Mouse (Mus musculus) heart, embryonic 14.5 days (tissue): ENCODE results near the gene Slc6a2. TPM values are rescaled to one million over a fixed set of nuclear protein-coding genes. Genes with fewer than 3 reads are reported as not detected.

Source experiments
- ATAC-seq: fragments of 200-750 bp; cut with Nextera tagmentation; 2 replicates; pipeline ENCODE4 v1.8.0; 2017; ENCODE audit warnings: low read depth, moderate TSS enrichment; ENCODE audit not compliant: insufficient number of reproducible peaks, insufficient read depth, low FRiP score
- H3K27ac ChIP-seq, 2 experiments: fragments of 200-500 bp in 1 of 2; fragments of 300-500 bp in 1 of 2; sonication (generic) in 1 of 2; replicated peaks in 1 of 2; 2 replicates each; pipeline ENCODE4 v1.5.1; 2012 to 2014; ENCODE audit warnings: low read depth in 2 of 2, low read length in 2 of 2, control low read depth in 1 of 2, mild to moderate bottlenecking in 1 of 2, mixed read lengths in 1 of 2; ENCODE audit not compliant: control insufficient read depth in 1 of 2, insufficient read depth in 1 of 2
- H3K27me3 ChIP-seq: fragments of 300-500 bp; sonication (generic); 2 replicates; pipeline ENCODE4 v1.6.1; 2014; ENCODE audit warnings: mild to moderate bottlenecking, low read length, control low read depth; ENCODE audit not compliant: control insufficient read depth, insufficient read depth
- H3K36me3 ChIP-seq: fragments of 300-500 bp; sonication (generic); 2 replicates; pipeline ENCODE4 v1.6.1; 2014; ENCODE audit warnings: mild to moderate bottlenecking, control low read depth, low read length, mixed read lengths; ENCODE audit not compliant: control insufficient read depth, insufficient read depth
- H3K4me1 ChIP-seq, 2 experiments: fragments of 200-500 bp in 1 of 2; fragments of 300-500 bp in 1 of 2; sonication (generic) in 1 of 2; 2 replicates each; pipeline ENCODE4 v1.6.1; 2012 to 2014; ENCODE audit warnings: low read length in 2 of 2, control low read depth in 1 of 2, mixed read lengths in 1 of 2; ENCODE audit not compliant: control insufficient read depth in 2 of 2, insufficient read depth in 2 of 2
- H3K4me2 ChIP-seq: fragments of 300-500 bp; sonication (generic); 2 replicates; pipeline ENCODE4 v1.6.1; 2014; ENCODE audit warnings: mild to moderate bottlenecking, low read length
- H3K4me3 ChIP-seq, 2 experiments: fragments of 200-500 bp in 1 of 2; fragments of 300-500 bp in 1 of 2; sonication (generic) in 1 of 2; 2 replicates each; pipeline ENCODE4 v1.5.1; 2012 to 2014; ENCODE audit warnings: low read length in 2 of 2, mild to moderate bottlenecking in 2 of 2, control low read depth in 1 of 2, low read depth in 1 of 2, moderate library complexity in 1 of 2; ENCODE audit not compliant: control insufficient read depth in 1 of 2, insufficient read depth in 1 of 2
- H3K9ac ChIP-seq: fragments of 300-500 bp; sonication (generic); 2 replicates; pipeline ENCODE4 v1.6.1; 2014; ENCODE audit warnings: mild to moderate bottlenecking, low read length
- H3K9me3 ChIP-seq: fragments of 300-500 bp; sonication (generic); 2 replicates; pipeline ENCODE4 v1.6.1; 2016; ENCODE audit warnings: low read length, control low read depth; ENCODE audit not compliant: control insufficient read depth
- WGBS: fragments of 180-500 bp; shearing (Covaris S2); extraction: QIAGEN DNeasy Blood & Tissue Kit; methylation state at CpG from one replicate; pipeline ENCODE4 v1.1.7; 2014; 5-methylcytosine and 5-hydroxymethylcytosine counted together
- polyA plus RNA-seq: library from polyadenylated mRNA; unstranded; fragments of >200 nt; fragmentation: Nextera tagmentation; extraction: Ambion mirVana; gene quantifications from 2 replicates; pipeline ENCODE4 v1.2.1, GENCODE M21; 2014

Slc6a2 gene
- polyA plus RNA-seq, 1 experiment from 2014 or later = not detected

GRCm38 (mm10) chr8:92982491-92982890 lies 22.6 kb downstream of the Slc6a2 start:
- Histone ChIP-seq H3K36me3 (no peaks in the 10 kb centered on the region), H3K4me1 (no peaks in the 10 kb centered on the region), H3K9me3 (no peaks in the 10 kb centered on the region), H3K27me3 (0 out of 2 replicates have a peak, but pooled peaks cover 2% of the 10 kb centered on the region), H3K27ac (no peak overlapping the region), H3K4me3 (no peak overlapping the region), H3K4me2 (no peak overlapping the region), H3K9ac (no peak overlapping the region)
- no peak for ATAC-seq
- WGBS = 67% methylated on average over 3 of the region's 3 CpGs

- no peak for ATAC-seq
- 57% methylated on average over 2 of the region's 2 CpGs for WGBS
Measured at GRCm38 (mm10) chr8:92984376-92984775, 24.5 kb downstream of the Slc6a2 start.

GRCm38 (mm10) chr8:92996840-92997239 lies 37.0 kb downstream of the Slc6a2 start:
- no peak overlapping the region for H3K9ac ChIP-seq
- no peak overlapping the region for H3K27ac ChIP-seq
- no peak overlapping the region for H3K4me3 ChIP-seq
- H3K9me3 ChIP-seq = no peaks in the 10 kb centered on the region
- 17% methylated on average over 5 of the region's 5 CpGs for WGBS
- no peaks in the 10 kb centered on the region for H3K27me3 ChIP-seq
- H3K4me1 ChIP-seq = 0 out of 4 replicates have a peak, but pooled peaks cover 0 to 2% of the 10 kb centered on the region in 2 experiments
- H3K4me2 ChIP-seq = no peak overlapping the region
- ATAC-seq = no peak
- no peaks in the 10 kb centered on the region for H3K36me3 ChIP-seq

More at GRCm38 (mm10) chr8:92984376-92984775, 24.5 kb downstream of the Slc6a2 start:
- Histone ChIP-seq H3K4me1 (no peaks in the 10 kb centered on the region), H3K4me3 (no peak overlapping the region), H3K27me3 (no peaks in the 10 kb centered on the region), H3K36me3 (no peaks in the 10 kb centered on the region), H3K9me3 (no peaks in the 10 kb centered on the region), H3K9ac (no peak overlapping the region), H3K4me2 (no peak overlapping the region), H3K27ac (no peak overlapping the region)

GRCm38 (mm10) chr8:92998600-92998999 lies 38.7 kb downstream of the Slc6a2 start:
- no peak for ATAC-seq

GRCm38 (mm10) chr8:93010286-93010685 lies 50.4 kb downstream of the Slc6a2 start:
- Histone ChIP-seq H3K4me2 (no peak overlapping the region), H3K9ac (no peak overlapping the region), H3K4me1 (peaks cover 0 to 2% of the 10 kb centered on the region in 2 experiments; a peak in 1 of 4 replicates), H3K36me3 (no peaks in the 10 kb centered on the region), H3K27me3 (no peaks in the 10 kb centered on the region), H3K9me3 (no peaks in the 10 kb centered on the region), H3K4me3 (no peak overlapping the region), H3K27ac (no peak overlapping the region)
- 20% methylated on average over 5 of the region's 5 CpGs for WGBS
- no peak for ATAC-seq

More at GRCm38 (mm10) chr8:92998600-92998999, 38.7 kb downstream of the Slc6a2 start:
- Histone ChIP-seq H3K9ac (no peak overlapping the region), H3K4me3 (no peak overlapping the region), H3K27me3 (no peaks in the 10 kb centered on the region), H3K4me1 (0 out of 4 replicates have a peak, but pooled peaks cover 0 to 2% of the 10 kb centered on the region in 2 experiments), H3K27ac (no peak overlapping the region), H3K4me2 (no peak overlapping the region), H3K9me3 (no peaks in the 10 kb centered on the region), H3K36me3 (no peaks in the 10 kb centered on the region)
- 38% methylated on average over 2 of the region's 2 CpGs for WGBS

GRCm38 (mm10) chr8:93011439-93011838 lies 51.6 kb downstream of the Slc6a2 start:
- Histone ChIP-seq H3K9ac (no peak overlapping the region), H3K36me3 (no peaks in the 10 kb centered on the region), H3K4me2 (no peak overlapping the region), H3K4me3 (no peak overlapping the region), H3K4me1 (peaks cover 0 to 2% of the 10 kb centered on the region in 2 experiments; a peak in 1 of 4 replicates), H3K27ac (no peak overlapping the region), H3K9me3 (no peaks in the 10 kb centered on the region), H3K27me3 (no peaks in the 10 kb centered on the region)
- ATAC-seq = no peak
- WGBS = 7% methylated on average over 9 of the region's 9 CpGs

GRCm38 (mm10) chr8:93012226-93012625 lies 52.3 kb downstream of the Slc6a2 start:
- H3K4me1 ChIP-seq = peaks cover 0 to 2% of the 10 kb centered on the region in 2 experiments; a peak in 1 of 4 replicates
- H3K36me3 ChIP-seq = no peaks in the 10 kb centered on the region
- H3K9me3 ChIP-seq = no peaks in the 10 kb centered on the region
- no peak overlapping the region for H3K27ac ChIP-seq
- H3K27me3 ChIP-seq = no peaks in the 10 kb centered on the region
- 69% methylated on average over 6 of the region's 6 CpGs for WGBS
- H3K9ac ChIP-seq = no peak overlapping the region
- no peak for ATAC-seq
- no peak overlapping the region for H3K4me2 ChIP-seq
- H3K4me3 ChIP-seq = no peak overlapping the region

GRCm38 (mm10) chr8:93014300-93014699 lies 54.4 kb downstream of the Slc6a2 start:
- no peaks in the 10 kb centered on the region for H3K27me3 ChIP-seq
- H3K9ac ChIP-seq = no peak overlapping the region
- H3K36me3 ChIP-seq = no peaks in the 10 kb centered on the region
- H3K4me2 ChIP-seq = no peak overlapping the region
- H3K27ac ChIP-seq = no peak overlapping the region
- H3K4me1 ChIP-seq = peaks cover 0 to 2% of the 10 kb centered on the region in 2 experiments; a peak in 1 of 4 replicates
- 26% methylated on average over 4 of the region's 4 CpGs for WGBS
- H3K9me3 ChIP-seq = no peaks in the 10 kb centered on the region
- no peak overlapping the region for H3K4me3 ChIP-seq
- ATAC-seq = no peak
